Mouse (Mus musculus) heart, embryonic 16.5 days (tissue): ENCODE results near the gene Sspn. TPM values are rescaled to one million over a fixed set of nuclear protein-coding genes. Genes with fewer than 3 reads are reported as not detected.

Source experiments
- ATAC-seq: fragments of 200-750 bp; cut with Nextera tagmentation; replicated peaks from 2 replicates; pipeline ENCODE4 v1.8.0; 2017; ENCODE audit warnings: moderate number of reproducible peaks; ENCODE audit not compliant: insufficient read depth, low FRiP score; ENCODE audit errors: extremely low read depth
- H3K27ac ChIP-seq: fragments of 300-500 bp; sonication (generic); 2 replicates; pipeline ENCODE4 v1.5.1; 2014; ENCODE audit warnings: mild to moderate bottlenecking, low read length, control low read depth, moderate library complexity
- H3K27me3 ChIP-seq: fragments of 300-500 bp; sonication (generic); 2 replicates; pipeline ENCODE4 v1.6.1; 2014; ENCODE audit warnings: low read length, mixed read lengths; ENCODE audit not compliant: control insufficient read depth, insufficient read depth
- H3K36me3 ChIP-seq: fragments of 300-500 bp; sonication (generic); 2 replicates; pipeline ENCODE4 v1.6.1; 2014; ENCODE audit not compliant: control insufficient read depth, insufficient read depth
- H3K4me1 ChIP-seq: fragments of 300-500 bp; sonication (generic); 2 replicates; pipeline ENCODE4 v1.6.1; 2014; ENCODE audit warnings: low read length, mixed read lengths; ENCODE audit not compliant: control insufficient read depth, insufficient read depth
- H3K4me2 ChIP-seq: fragments of 300-500 bp; sonication (generic); 2 replicates; pipeline ENCODE4 v1.6.1; 2014; ENCODE audit warnings: low read depth, mild to moderate bottlenecking, control low read depth, low read length
- H3K4me3 ChIP-seq: fragments of 300-500 bp; sonication (generic); 2 replicates; pipeline ENCODE4 v1.5.1; 2014; ENCODE audit warnings: mild to moderate bottlenecking, control low read depth, low read length
- H3K9ac ChIP-seq: fragments of 300-500 bp; sonication (generic); 2 replicates; pipeline ENCODE4 v1.6.1; 2014; ENCODE audit warnings: low read length, control low read depth
- H3K9me3 ChIP-seq: fragments of 300-500 bp; sonication (generic); replicated peaks from 2 replicates; pipeline ENCODE4 v1.6.1; 2016; ENCODE audit warnings: low read length; ENCODE audit not compliant: control insufficient read depth
- WGBS: fragments of 180-500 bp; shearing (Covaris S2); extraction: QIAGEN DNeasy Blood & Tissue Kit; methylation state at CpG from one replicate; pipeline ENCODE4 v1.1.7; 2014; 5-methylcytosine and 5-hydroxymethylcytosine counted together
- polyA plus RNA-seq: library from polyadenylated mRNA; unstranded; fragments of >200 nt; fragmentation: Nextera tagmentation; extraction: Ambion mirVana; gene quantifications from 2 replicates; pipeline ENCODE4 v1.2.1, GENCODE M21; 2015

Gene Sspn
- polyA plus RNA-seq, 1 experiment from 2014 or later: 79.6 TPM

GRCm38 (mm10) chr6:145943414-145943813 lies 12.0 kb downstream of the Sspn start:
- H3K4me2 ChIP-seq: no peak overlapping the region
- H3K4me3 ChIP-seq: no peak overlapping the region
- no peak overlapping the region for H3K9ac ChIP-seq
- H3K9me3 ChIP-seq: no peaks in the 10 kb centered on the region
- peaks cover 55% of the 10 kb centered on the region for H3K4me1 ChIP-seq
- no peaks in the 10 kb centered on the region for H3K27me3 ChIP-seq
- H3K36me3 ChIP-seq: no peaks in the 10 kb centered on the region
- H3K27ac ChIP-seq: no peak overlapping the region
- no peak for ATAC-seq
- WGBS: 67% methylated on average over 3 of the region's 3 CpGs

- H3K4me3 ChIP-seq: no peak overlapping the region
- H3K36me3 ChIP-seq: no peaks in the 10 kb centered on the region
- no peak overlapping the region for H3K9ac ChIP-seq
- peaks cover 58% of the 10 kb centered on the region for H3K4me1 ChIP-seq
- ATAC-seq: no peak
- 53% methylated on average over 11 of the region's 11 CpGs for WGBS
- no peaks in the 10 kb centered on the region for H3K27me3 ChIP-seq
- 0 out of 2 replicates have a peak overlapping the region, but pooled peaks have one; percentile 6 for H3K27ac ChIP-seq
- H3K4me2 ChIP-seq: no peak overlapping the region
- no peaks in the 10 kb centered on the region for H3K9me3 ChIP-seq
Observed at GRCm38 (mm10) chr6:145945700-145946344, 14.4 kb downstream of the Sspn start.

- Histone ChIP-seq H3K9ac (no peak overlapping the region), H3K4me2 (no peak overlapping the region), H3K36me3 (no peaks in the 10 kb centered on the region), H3K4me3 (no peak overlapping the region), H3K27ac (no peak overlapping the region), H3K4me1 (peaks cover 54% of the 10 kb centered on the region), H3K9me3 (no peaks in the 10 kb centered on the region), H3K27me3 (no peaks in the 10 kb centered on the region)
- ATAC-seq: no peak
- WGBS: 75% methylated on average over 4 of the region's 4 CpGs
Observed at GRCm38 (mm10) chr6:145949049-145949448, 17.6 kb downstream of the Sspn start.

- H3K4me3 ChIP-seq: no peak overlapping the region
- peaks cover 49% of the 10 kb centered on the region for H3K4me1 ChIP-seq
- H3K27ac ChIP-seq: peak overlapping the region; percentile 54
- no peak overlapping the region for H3K9ac ChIP-seq
- 50% methylated on average over 5 of the region's 5 CpGs for WGBS
- H3K36me3 ChIP-seq: no peaks in the 10 kb centered on the region
- no peaks in the 10 kb centered on the region for H3K27me3 ChIP-seq
- H3K9me3 ChIP-seq: no peaks in the 10 kb centered on the region
- H3K4me2 ChIP-seq: no peak overlapping the region
- ATAC-seq: no peak; the same call in 1 of the 2 replicates
Observed at GRCm38 (mm10) chr6:145950626-145951025, 19.2 kb downstream of the Sspn start.

GRCm38 (mm10) chr6:145952594-145952993 lies 21.2 kb downstream of the Sspn start:
- H3K27ac ChIP-seq: no peak overlapping the region
- H3K4me1 ChIP-seq: peaks cover 41% of the 10 kb centered on the region

GRCm38 (mm10) chr6:145953121-145953896 lies 21.9 kb downstream of the Sspn start:
- ATAC-seq: no peak
- H3K9ac ChIP-seq: peak overlapping the region; percentile 44
- no peaks in the 10 kb centered on the region for H3K9me3 ChIP-seq
- 0 out of 2 replicates have a peak overlapping the region, but pooled peaks have one; percentile 19 for H3K4me2 ChIP-seq
- no peak overlapping the region for H3K4me3 ChIP-seq
- H3K4me1 ChIP-seq: peaks cover 40% of the 10 kb centered on the region
- no peaks in the 10 kb centered on the region for H3K36me3 ChIP-seq
- no peaks in the 10 kb centered on the region for H3K27me3 ChIP-seq
- peak overlapping the region; percentile 70 for H3K27ac ChIP-seq
- 35% methylated on average over 13 of the region's 13 CpGs for WGBS

More at GRCm38 (mm10) chr6:145952594-145952993, 21.2 kb downstream of the Sspn start:
- Histone ChIP-seq H3K4me3 (no peak overlapping the region), H3K9ac (no peak overlapping the region), H3K4me2 (no peak overlapping the region), H3K36me3 (no peaks in the 10 kb centered on the region), H3K9me3 (no peaks in the 10 kb centered on the region), H3K27me3 (no peaks in the 10 kb centered on the region)
- WGBS: 47% methylated on average over 3 of the region's 3 CpGs
- no peak for ATAC-seq

- Histone ChIP-seq H3K9ac (peak overlapping the region; percentile 10), H3K27me3 (no peaks in the 10 kb centered on the region), H3K27ac (peak overlapping the region; percentile 88)
Observed at GRCm38 (mm10) chr6:145957427-145957965, 26.1 kb downstream of the Sspn start.

GRCm38 (mm10) chr6:145958070-145958469 lies 26.6 kb downstream of the Sspn start:
- peak overlapping the region; percentile 88 for H3K27ac ChIP-seq
- ATAC-seq: no peak; the same call in 1 of the 2 replicates
- no peaks in the 10 kb centered on the region for H3K27me3 ChIP-seq
- H3K4me2 ChIP-seq: no peak overlapping the region
- H3K4me1 ChIP-seq: peaks cover 22% of the 10 kb centered on the region
- no peak overlapping the region for H3K4me3 ChIP-seq
- no peaks in the 10 kb centered on the region for H3K9me3 ChIP-seq
- peak overlapping the region; percentile 10 for H3K9ac ChIP-seq
- peaks cover 5% of the 10 kb centered on the region; the same call in 1 of the 2 replicates for H3K36me3 ChIP-seq
- WGBS: 33% methylated on average over 5 of the region's 5 CpGs

More at GRCm38 (mm10) chr6:145957427-145957965, 26.1 kb downstream of the Sspn start:
- peak; percentile 61; the same call in 1 of the 2 replicates for ATAC-seq
- no peaks in the 10 kb centered on the region for H3K9me3 ChIP-seq
- H3K4me1 ChIP-seq: peaks cover 23% of the 10 kb centered on the region
- peaks cover 5% of the 10 kb centered on the region; the same call in 1 of the 2 replicates for H3K36me3 ChIP-seq
- no peak overlapping the region for H3K4me2 ChIP-seq
- no peak overlapping the region for H3K4me3 ChIP-seq
- WGBS: 55% methylated on average over 6 of the region's 6 CpGs

GRCm38 (mm10) chr6:145961047-145961446 lies 29.6 kb downstream of the Sspn start:
- Histone ChIP-seq H3K36me3 (peaks cover 5% of the 10 kb centered on the region; the same call in 1 of the 2 replicates), H3K27ac (no peak overlapping the region), H3K4me1 (peaks cover 22% of the 10 kb centered on the region), H3K4me2 (no peak overlapping the region), H3K9me3 (no peaks in the 10 kb centered on the region), H3K27me3 (no peaks in the 10 kb centered on the region), H3K9ac (no peak overlapping the region), H3K4me3 (no peak overlapping the region)
- WGBS: 64% methylated on average over 8 of the region's 8 CpGs
- ATAC-seq: no peak
